Comparison of ENCODE assay signal across 25 mouse cellular contexts in the genomic region with DNA sequence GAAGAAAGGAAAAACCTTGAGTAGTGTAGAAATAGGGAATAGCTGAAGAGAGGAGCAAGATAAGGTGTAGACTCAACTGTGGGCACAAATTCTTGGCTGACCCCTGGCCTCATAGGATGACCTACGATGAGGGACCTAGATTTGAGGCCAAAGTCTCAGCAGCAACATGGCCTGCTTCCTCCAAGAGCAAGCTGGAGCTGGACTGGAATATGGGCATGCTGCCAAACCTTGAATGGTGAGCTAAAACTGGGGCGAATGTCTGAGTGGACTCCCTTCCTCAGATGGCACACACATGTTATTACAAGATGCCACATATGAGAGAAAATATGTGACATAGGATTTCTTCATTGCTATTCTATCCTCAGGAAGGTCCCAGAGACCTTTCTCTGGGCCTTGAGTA. TPM values are rescaled to one million over a fixed set of nuclear protein-coding genes. Genes with fewer than 3 reads are reported as not detected.
DNase-seq lines count a peak whose midpoint lies in the region; ATAC-seq lines count a peak whose summit lies in the region.
"Had no signal": no experiment of that assay in that cellular context is flagged by ENCODE, and none has a peak within 500 bp of the region (broad histone marks: within the 10 kb centered on the region; RNA-seq: fewer than 3 reads in every experiment).

No protein-coding gene starts in this region.

- no peak overlapping the region for H3K27ac ChIP-seq in kidney, embryonic 15.5 days
- H3K27ac ChIP-seq: forebrain, embryonic 15.5 days; hindbrain, embryonic 14.5 days; limb, embryonic 12.5 days; liver, embryonic 13.5 days; lung, embryonic 15.5 days; midbrain, embryonic 15.5 days; neural tube, embryonic 12.5 days had no signal

- 0 out of 2 replicates have a peak, but pooled peaks cover 3% of the 10 kb centered on the region for H3K4me1 ChIP-seq in kidney, embryonic 15.5 days
- H3K4me1 ChIP-seq: forebrain, embryonic 15.5 days; limb, embryonic 12.5 days; liver, embryonic 13.5 days; lung, embryonic 15.5 days; megakaryocyte, embryonic 14.5 days; midbrain, embryonic 15.5 days; neural tube, embryonic 12.5 days had no signal

- H3K36me3 ChIP-seq in kidney, embryonic 15.5 days: no peaks in the 10 kb centered on the region
- H3K36me3 ChIP-seq: forebrain, embryonic 15.5 days; limb, embryonic 12.5 days; liver, embryonic 13.5 days; lung, embryonic 15.5 days; midbrain, embryonic 15.5 days; neural tube, embryonic 12.5 days had no signal

- ATAC-seq in kidney, embryonic 15.5 days (replicated peaks; ENCODE audit: low FRiP score): no peak
- ATAC-seq: CD4-positive, CD25-positive, alpha-beta regulatory T cell, adult 4 months; forebrain, embryonic 15.5 days; inflammation-experienced regulatory T-cells, adult 6 months; midbrain, embryonic 15.5 days had no signal

- no peaks in the 10 kb centered on the region for H3K27me3 ChIP-seq in kidney, embryonic 15.5 days
- H3K27me3 ChIP-seq: forebrain, embryonic 15.5 days; limb, embryonic 12.5 days; liver, embryonic 13.5 days; lung, embryonic 15.5 days; midbrain, embryonic 15.5 days had no signal

- DNase-seq in adrenal gland, postnatal 14 days: peak; percentile 19
- DNase-seq in adrenal gland, adult 8-10 months: no peak
- DNase-seq in cerebellum, postnatal 36 days: peak; percentile 13 to 18
- no peak for DNase-seq in cerebellum, adult 9-10 months
- peak; percentile 24 to 55 for DNase-seq in kidney, postnatal 25 days
- peak; percentile 19 to 32 for DNase-seq in adrenal gland, postnatal 36 days
- DNase-seq: cerebellum, adult 9-11 months; heart, postnatal 36 days; kidney, adult 18-20 months; kidney, postnatal 14 days; liver, embryonic 13.5 days; lung, postnatal 36 days; right cerebral cortex, postnatal 14 days; spleen, adult 18-20 months had no signal

- H3K9me3 ChIP-seq in kidney, embryonic 15.5 days (replicated peaks): no peaks in the 10 kb centered on the region
- H3K9me3 ChIP-seq: forebrain, embryonic 15.5 days; limb, embryonic 12.5 days; liver, embryonic 13.5 days; lung, embryonic 15.5 days; megakaryocyte, embryonic 14.5 days; midbrain, embryonic 15.5 days; neural tube, embryonic 12.5 days had no signal

- H3K4me3 ChIP-seq in kidney, embryonic 15.5 days (replicated peaks): no peak overlapping the region
- H3K4me3 ChIP-seq: forebrain, embryonic 15.5 days; limb, embryonic 12.5 days; liver, embryonic 13.5 days; lung, embryonic 15.5 days; megakaryocyte, embryonic 14.5 days; midbrain, embryonic 15.5 days; neural tube, embryonic 12.5 days had no signal

- no peak overlapping the region for H3K9ac ChIP-seq in kidney, embryonic 15.5 days
- H3K9ac ChIP-seq: forebrain, embryonic 15.5 days; hindbrain, embryonic 14.5 days; limb, embryonic 12.5 days; liver, embryonic 13.5 days; lung, embryonic 15.5 days; midbrain, embryonic 15.5 days; neural tube, embryonic 12.5 days had no signal

- 76% methylated on average over 2 of the region's 2 CpGs for WGBS in kidney, embryonic 15.5 days

- no peak overlapping the region for H3K4me2 ChIP-seq in kidney, embryonic 15.5 days
- H3K4me2 ChIP-seq: forebrain, embryonic 15.5 days; heart, embryonic 11.5 days; hindbrain, embryonic 14.5 days; limb, embryonic 12.5 days; liver, embryonic 13.5 days; lung, embryonic 15.5 days; midbrain, embryonic 15.5 days; neural tube, embryonic 12.5 days had no signal

RNA-seq across cellular contexts. Expression of a gene that starts 57.5 kb away (rescaled TPM):
- 44.7 and 46.2 TPM in 2 replicates for total RNA-seq in adrenal gland, postnatal 14 days (2021)
- total RNA-seq in adrenal gland, adult 8-10 months (2022): 10 to 100 TPM; 12.2 to 21.4 (median 17.3) TPM
- 104 and 128 TPM in 2 replicates for polyA plus RNA-seq in kidney, embryonic 15.5 days (2015; fragmentation: Nextera tagmentation; extraction: Ambion mirVana)
- total RNA-seq in adrenal gland, postnatal 36 days (2021): 10 to 100 TPM; 24.8 to 32.8 TPM

Comparison
In these comparisons a context has a peak if more than half of its experiments do, and no peak if none do; other contexts are left out.
1. DNase-seq: peak in adrenal gland, postnatal 14 days (single experiment), cerebellum, postnatal 36 days (2 of 2), kidney, postnatal 25 days (2 of 2) and adrenal gland, postnatal 36 days (2 of 2); none in adrenal gland, adult 8-10 months (single experiment) and cerebellum, adult 9-10 months (single experiment).